Mouse (Mus musculus) thymus, adult 2 months (tissue): ENCODE measurements around the gene Brms1.

Experiments used
- CTCF ChIP-seq: fragments of 200-500 bp; IDR thresholded peaks from 2 replicates; pipeline ENCODE4 v1.5.1; 2012; ENCODE audit warnings: mild to moderate bottlenecking, control low read depth, low read length, moderate library complexity, borderline replicate concordance; ENCODE audit not compliant: control insufficient read depth, poor library complexity, insufficient read depth; ENCODE audit errors: extremely low read depth
- POLR2A ChIP-seq: fragments of 200-500 bp; IDR thresholded peaks from 2 replicates; pipeline ENCODE4 v1.6.1; 2012; ENCODE audit warnings: mild to moderate bottlenecking, low read length, control low read depth, moderate library complexity; ENCODE audit not compliant: control insufficient read depth, poor library complexity, insufficient read depth; ENCODE audit errors: extremely low read depth

DNA sequence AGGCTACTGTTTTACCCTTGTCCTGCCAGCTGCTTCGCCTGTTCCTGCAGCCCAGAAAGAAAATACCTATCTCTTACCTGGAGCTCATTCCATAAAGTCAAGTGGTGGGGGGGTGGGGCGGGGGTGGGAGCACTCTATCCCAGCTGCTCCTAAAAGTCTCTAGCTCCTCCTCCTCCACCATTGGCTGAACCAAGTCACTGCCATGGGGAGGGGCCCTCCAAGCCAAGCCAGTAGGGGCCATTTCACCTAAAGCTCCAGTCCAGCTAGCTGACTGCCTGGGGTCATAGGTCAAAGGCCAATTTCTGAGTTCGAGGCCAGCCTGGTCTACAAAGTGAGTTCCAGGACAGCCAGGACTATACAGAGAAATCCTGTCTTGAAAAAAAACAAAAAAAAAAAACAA is 8.5 kb upstream of the Brms1 start:
- TF ChIP-seq POLR2A, result no peak
- no peak for TF ChIP-seq CTCF
